Mouse (Mus musculus) cortical plate, adult 2 months (tissue): ENCODE data around the gene Slc26a10.

ENCODE experiments used
- CTCF ChIP-seq: fragments of 200-500 bp; IDR thresholded peaks from 2 replicates; pipeline ENCODE4 v1.5.1; 2011; ENCODE audit warnings: mild to moderate bottlenecking, control low read depth, low read length; ENCODE audit not compliant: insufficient read depth; ENCODE audit errors: extremely low read depth
- POLR2A ChIP-seq: fragments of 200-500 bp; IDR thresholded peaks from 2 replicates; pipeline ENCODE4 v1.6.1; 2011; ENCODE audit warnings: mild to moderate bottlenecking, low read length, control low read depth; ENCODE audit not compliant: insufficient read depth; ENCODE audit errors: extremely low read depth

DNA sequence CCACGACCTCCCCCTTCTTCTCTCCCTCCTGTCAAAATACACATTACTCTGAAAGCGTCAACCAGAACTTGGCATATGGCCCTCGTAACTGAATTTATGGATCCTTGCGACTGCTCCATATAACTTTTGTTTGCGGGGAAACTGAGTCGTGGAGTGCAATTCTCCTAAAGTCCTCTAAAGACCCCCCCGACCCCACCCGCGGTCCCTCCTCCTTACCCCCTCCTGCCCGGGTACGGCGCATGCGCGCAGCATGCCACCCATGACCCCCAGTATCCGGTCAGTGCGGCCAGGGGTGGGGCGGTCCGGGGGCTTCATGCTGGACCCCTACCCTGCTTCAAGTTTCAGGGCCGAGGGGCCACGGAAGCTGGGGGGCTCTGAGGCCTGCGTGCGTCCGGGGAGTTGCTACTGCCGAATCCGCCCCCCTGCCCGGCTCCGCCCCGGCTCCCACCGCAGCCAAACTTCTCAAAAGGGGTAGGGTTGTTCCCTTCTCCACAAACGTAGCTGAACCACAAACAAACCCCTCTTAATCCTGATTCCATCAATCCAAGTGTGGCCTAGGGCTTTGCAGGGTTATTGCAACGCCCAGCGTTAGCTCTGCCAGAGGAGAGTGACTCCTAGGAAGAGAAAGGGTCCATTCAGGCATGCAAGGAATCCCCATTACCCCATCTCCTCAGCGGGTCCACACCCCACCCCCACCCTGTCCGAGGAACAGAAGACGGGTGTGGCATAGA is 9.4 kb upstream of the Slc26a10 start, which contains the start of gene Arhgef25:
- no peak for TF ChIP-seq CTCF
- no peak for TF ChIP-seq POLR2A
